Mouse (Mus musculus) G1E (cell line): Measurements from ENCODE around the gene Ddit4. TPM values are rescaled to one million over a fixed set of nuclear protein-coding genes. Genes with fewer than 3 reads are reported as not detected.

Experiments used
- ATAC-seq: 2 replicates; pipeline ENCODE4 v1.8.0; 2016; ENCODE audit warnings: mild to moderate bottlenecking; ENCODE audit not compliant: insufficient number of reproducible peaks, poor library complexity, low FRiP score, severe bottlenecking; ENCODE audit errors: extremely low read depth
- DNase-seq: peaks from one replicate; pipeline ENCODE4 v3.0.0; 2012; ENCODE audit warnings: low spot score
- H3K27me3 ChIP-seq: 2 replicates; pipeline ENCODE4 v1.6.1; 2012; ENCODE audit warnings: mild to moderate bottlenecking, low read length, inconsistent platforms; ENCODE audit not compliant: insufficient read depth
- H3K36me3 ChIP-seq: replicated peaks from 2 replicates; pipeline ENCODE3; 2012; ENCODE audit warnings: mild to moderate bottlenecking, inconsistent platforms
- H3K4me1 ChIP-seq: 2 replicates; pipeline ENCODE4 v1.6.1; 2012; ENCODE audit warnings: low read depth, low read length, inconsistent platforms, mixed read lengths; ENCODE audit not compliant: insufficient read depth
- H3K4me3 ChIP-seq: 2 replicates; pipeline ENCODE4 v1.5.1; 2012; ENCODE audit warnings: low read depth, mild to moderate bottlenecking, inconsistent platforms, low read length, moderate library complexity, mixed read lengths
- H3K9me3 ChIP-seq: replicated peaks from 2 replicates; pipeline ENCODE4 v1.6.1; 2012; ENCODE audit warnings: inconsistent platforms
- CTCF ChIP-seq: IDR thresholded peaks from 2 replicates; pipeline ENCODE4 v1.5.1; 2012; ENCODE audit warnings: low read depth, low read length, inconsistent platforms, mixed read lengths
- GATA1 ChIP-seq: IDR thresholded peaks from 2 replicates; pipeline ENCODE4 v1.6.1; 2012; ENCODE audit warnings: borderline replicate concordance, low read length, inconsistent platforms, mixed read lengths
- GATA2 ChIP-seq: IDR thresholded peaks from 2 replicates; pipeline ENCODE4 v1.6.1; 2012; ENCODE audit warnings: low read depth, low read length, inconsistent platforms, borderline replicate concordance
- POLR2AphosphoS5 ChIP-seq: IDR thresholded peaks from 2 replicates; pipeline ENCODE4 v1.6.1; 2012; ENCODE audit warnings: low read depth, low read length, inconsistent platforms; ENCODE audit not compliant: insufficient replicate concordance
- TAL1 ChIP-seq: conservative IDR thresholded peaks from 2 replicates; pipeline ENCODE4 v1.6.1; 2012; ENCODE audit warnings: low read depth, low read length, inconsistent platforms, mixed read lengths
- polyA plus RNA-seq: library from polyadenylated mRNA; stranded (reverse); fragments of >175 nt; gene quantifications from 2 replicates; pipeline ENCODE4 v1.2.3, GENCODE M21; 2012
- total RNA-seq, 2 experiments: library from RNA; stranded (forward) in 1 of 2; stranded (reverse) in 1 of 2; fragments of 200-1000 nt in 1 of 2; fragments of >200 nt in 1 of 2; fragmentation: Nextera tagmentation in 1 of 2; gene quantifications; 2 replicates each; pipeline ENCODE4 v1.2.3; 2014 to 2017

Gene Ddit4
- total and polyA plus RNA-seq, 3 experiments, result 9.9 to 28.5 (median 27.7) TPM

DNA sequence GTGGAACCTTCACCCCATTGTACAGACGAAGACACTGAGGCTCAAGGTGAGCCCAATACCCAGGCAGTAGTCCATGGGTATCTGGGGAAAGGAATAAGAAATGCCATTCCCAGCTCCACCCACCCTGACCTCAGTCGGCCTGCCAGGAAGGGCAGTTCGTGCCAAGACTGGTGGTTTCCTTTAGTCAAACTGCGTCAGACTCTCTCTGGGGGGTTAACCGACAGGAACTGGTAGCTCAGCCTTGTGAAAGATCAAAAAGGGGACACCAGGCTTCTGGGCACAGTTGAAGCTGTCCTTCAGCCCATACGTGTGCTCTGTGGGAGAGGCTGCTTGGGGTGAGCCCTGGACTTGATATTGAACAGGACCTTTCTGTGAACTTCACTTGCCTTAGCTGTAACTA, 19.1 kb downstream of the Ddit4 start:
- TF ChIP-seq TAL1 (no peak), POLR2AphosphoS5 (no peak), GATA2 (no peak), GATA1 (no peak), CTCF (no peak)
- H3K36me3 ChIP-seq, result no peaks in the 10 kb centered on the region
- no peak overlapping the region for H3K4me3 ChIP-seq
- H3K4me1 ChIP-seq, result no peaks in the 10 kb centered on the region
- DNase-seq (no peak), ATAC-seq (no peak)
- peaks cover 7% of the 10 kb centered on the region; the same call in 1 of the 2 replicates for H3K27me3 ChIP-seq
- H3K9me3 ChIP-seq, result no peaks in the 10 kb centered on the region

DNA sequence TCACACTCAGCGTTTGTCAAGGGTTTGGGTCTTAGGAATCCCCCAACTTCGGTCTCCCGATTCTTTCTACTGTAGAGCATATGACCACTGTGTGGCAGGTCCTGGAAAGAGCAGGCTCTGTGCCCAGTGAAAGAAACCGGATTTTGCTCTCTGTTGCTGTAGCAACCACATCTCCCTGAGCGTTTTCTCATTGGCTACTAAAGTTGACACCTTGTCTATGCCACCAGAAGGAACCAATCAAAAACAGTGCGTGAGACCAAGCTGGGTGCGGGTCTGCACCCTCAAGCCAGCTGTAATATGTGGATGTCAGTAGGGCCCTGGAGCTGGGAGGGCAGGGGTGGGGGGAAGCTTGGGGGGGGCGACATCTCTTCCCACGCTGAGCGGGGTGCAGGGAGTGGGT, 20.6 kb downstream of the Ddit4 start:
- peaks cover 4% of the 10 kb centered on the region; the same call in 1 of the 2 replicates for H3K27me3 ChIP-seq
- H3K4me3 ChIP-seq, result no peak overlapping the region
- DNase-seq (no peak), ATAC-seq (no peak)
- no peak for TF ChIP-seq GATA2
- TF ChIP-seq TAL1, result no peak
- TF ChIP-seq CTCF, result no peak
- no peaks in the 10 kb centered on the region for H3K9me3 ChIP-seq
- no peaks in the 10 kb centered on the region for H3K4me1 ChIP-seq
- no peaks in the 10 kb centered on the region for H3K36me3 ChIP-seq

DNA sequence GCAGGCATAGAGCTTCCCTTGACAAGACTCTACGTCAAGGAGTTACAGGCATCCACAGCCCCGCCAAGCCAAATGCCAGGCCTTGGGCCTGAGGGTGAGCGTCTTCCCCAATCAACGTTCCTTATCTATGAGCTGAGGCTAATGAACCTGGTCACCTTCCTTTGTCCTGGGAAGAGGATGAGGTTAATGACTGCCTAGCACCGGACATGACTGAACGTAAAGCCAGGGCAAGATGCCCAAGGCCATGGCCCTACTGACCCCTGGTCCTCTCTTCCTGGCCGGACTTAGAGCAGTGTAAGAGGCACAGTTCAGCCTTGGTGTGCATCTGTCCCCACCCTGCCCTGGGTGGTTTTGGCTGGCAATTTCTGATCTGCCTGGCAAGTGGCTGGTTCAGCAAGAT, 22.4 kb downstream of the Ddit4 start:
- TF ChIP-seq GATA2, result no peak
- no peak for TF ChIP-seq POLR2AphosphoS5
- no peak for TF ChIP-seq GATA1
- no peak for TF ChIP-seq TAL1
- TF ChIP-seq CTCF, result no peak
- H3K4me3 ChIP-seq, result no peak overlapping the region

DNA sequence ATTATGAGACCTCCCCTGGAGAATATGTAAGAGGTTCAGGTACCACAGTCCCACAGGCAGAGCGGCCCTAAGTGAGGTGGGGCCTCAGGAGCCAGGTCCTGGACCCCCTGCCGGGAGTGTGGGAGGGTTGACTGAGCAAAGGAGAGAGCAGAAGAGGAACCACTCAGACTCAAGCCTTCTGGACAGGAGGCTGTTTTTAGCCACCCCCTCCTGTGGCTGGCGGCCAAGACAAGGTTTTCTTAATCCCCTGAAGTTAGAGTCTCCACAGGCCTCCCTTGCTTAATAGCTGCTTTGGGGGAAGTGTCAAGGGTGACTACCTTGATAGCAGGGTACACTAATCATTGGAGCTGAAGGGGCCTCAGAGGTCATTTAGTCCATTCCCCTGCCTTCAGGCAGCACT, 27.3 kb downstream of the Ddit4 start:
- H3K36me3 ChIP-seq, result no peaks in the 10 kb centered on the region
- ATAC-seq (no peak), DNase-seq (no peak)
- no peak overlapping the region for H3K4me3 ChIP-seq
- TF ChIP-seq TAL1 (no peak), POLR2AphosphoS5 (no peak), GATA2 (no peak), CTCF (no peak), GATA1 (no peak)
- H3K4me1 ChIP-seq, result peaks cover 30% of the 10 kb centered on the region
- no peaks in the 10 kb centered on the region for H3K27me3 ChIP-seq
- H3K9me3 ChIP-seq, result no peaks in the 10 kb centered on the region

More for the DNA sequence above, 22.4 kb downstream of the Ddit4 start:
- peaks cover 5% of the 10 kb centered on the region for H3K4me1 ChIP-seq
- H3K9me3 ChIP-seq, result no peaks in the 10 kb centered on the region
- H3K36me3 ChIP-seq, result no peaks in the 10 kb centered on the region
- no peak for ATAC-seq
- peaks cover 2% of the 10 kb centered on the region; the same call in 1 of the 2 replicates for H3K27me3 ChIP-seq
- DNase-seq, result no peak

DNA sequence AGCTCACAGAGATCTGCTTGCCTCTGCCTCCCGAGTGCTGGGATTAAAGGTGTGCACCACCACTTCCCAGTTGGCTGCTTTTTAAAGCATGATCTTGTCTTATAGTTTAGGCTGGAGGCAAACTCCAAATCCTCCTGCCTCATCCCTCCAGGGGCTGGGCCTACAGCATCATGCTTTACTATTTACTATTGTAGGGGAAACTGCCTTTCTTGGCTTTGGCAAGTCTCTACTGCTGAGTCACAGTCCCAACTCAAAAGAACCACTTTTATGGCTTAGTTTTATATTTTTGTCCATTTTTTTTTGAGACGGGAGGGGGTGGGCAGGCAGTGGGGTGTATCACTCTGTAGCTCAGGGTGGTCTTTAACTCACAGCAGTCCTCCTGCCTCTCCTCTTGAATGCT, 28.1 kb downstream of the Ddit4 start:
- ATAC-seq, result no peak
- Histone ChIP-seq H3K27me3 (no peaks in the 10 kb centered on the region), H3K4me1 (peaks cover 30% of the 10 kb centered on the region), H3K4me3 (no peak overlapping the region), H3K36me3 (no peaks in the 10 kb centered on the region), H3K9me3 (no peaks in the 10 kb centered on the region)
- TF ChIP-seq CTCF, result no peak
- no peak for TF ChIP-seq GATA2
- no peak for TF ChIP-seq GATA1
- TF ChIP-seq TAL1, result no peak
- no peak for TF ChIP-seq POLR2AphosphoS5
- DNase-seq, result no peak

DNA sequence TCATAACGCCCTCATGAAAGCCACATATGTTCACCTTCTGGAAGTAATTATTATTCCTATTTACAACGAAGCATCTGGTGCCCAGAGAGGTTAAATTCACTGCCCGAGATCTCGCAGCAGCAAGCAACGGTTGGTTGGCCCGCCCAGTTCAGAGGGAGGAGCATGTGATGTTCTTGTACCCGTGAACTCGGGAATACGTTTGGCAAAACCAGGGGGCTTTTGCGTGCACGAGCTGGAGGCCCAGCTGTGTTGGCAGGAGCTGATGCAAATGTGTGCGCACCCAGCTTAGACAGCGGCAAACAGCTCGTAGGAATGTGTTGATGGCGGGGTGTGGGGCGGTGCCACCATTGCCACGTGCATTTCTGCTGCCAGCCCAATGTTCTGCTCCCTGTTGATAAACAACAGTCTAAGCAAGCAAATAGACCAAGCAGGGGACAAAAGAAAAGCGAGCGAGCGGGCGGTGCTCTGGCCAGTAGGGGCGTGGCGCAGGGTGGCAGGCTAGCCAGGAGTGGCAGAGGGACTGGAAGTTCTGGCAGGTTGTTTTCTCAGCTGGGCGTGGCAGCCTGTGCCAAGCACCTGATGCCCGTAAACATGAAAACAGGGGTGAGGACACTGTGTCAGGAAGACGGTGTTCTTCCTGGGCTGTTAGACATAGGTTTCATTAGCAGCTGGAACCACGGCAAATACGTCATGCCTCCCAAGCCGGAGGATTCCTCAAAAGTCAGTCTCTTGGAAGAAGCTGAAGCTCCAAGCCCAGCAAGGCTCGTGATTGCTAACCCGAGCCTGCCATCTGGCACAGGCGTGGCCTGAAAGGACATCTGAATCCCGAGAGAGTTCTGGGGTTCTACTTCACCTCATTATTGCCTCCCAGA, 30.6 kb downstream of the Ddit4 start:
- no peaks in the 10 kb centered on the region for H3K27me3 ChIP-seq
- no peak for ATAC-seq
- peak overlapping the region; percentile 66; the same call in 1 of the 2 replicates for H3K4me3 ChIP-seq
- no peak for DNase-seq
- peaks cover 40% of the 10 kb centered on the region for H3K4me1 ChIP-seq
- no peaks in the 10 kb centered on the region for H3K9me3 ChIP-seq
- TF ChIP-seq GATA2, result no peak
- TF ChIP-seq CTCF, result no peak
- H3K36me3 ChIP-seq, result no peaks in the 10 kb centered on the region
